Mouse (Mus musculus): ENCODE data around the gene Mipep.

DNA sequence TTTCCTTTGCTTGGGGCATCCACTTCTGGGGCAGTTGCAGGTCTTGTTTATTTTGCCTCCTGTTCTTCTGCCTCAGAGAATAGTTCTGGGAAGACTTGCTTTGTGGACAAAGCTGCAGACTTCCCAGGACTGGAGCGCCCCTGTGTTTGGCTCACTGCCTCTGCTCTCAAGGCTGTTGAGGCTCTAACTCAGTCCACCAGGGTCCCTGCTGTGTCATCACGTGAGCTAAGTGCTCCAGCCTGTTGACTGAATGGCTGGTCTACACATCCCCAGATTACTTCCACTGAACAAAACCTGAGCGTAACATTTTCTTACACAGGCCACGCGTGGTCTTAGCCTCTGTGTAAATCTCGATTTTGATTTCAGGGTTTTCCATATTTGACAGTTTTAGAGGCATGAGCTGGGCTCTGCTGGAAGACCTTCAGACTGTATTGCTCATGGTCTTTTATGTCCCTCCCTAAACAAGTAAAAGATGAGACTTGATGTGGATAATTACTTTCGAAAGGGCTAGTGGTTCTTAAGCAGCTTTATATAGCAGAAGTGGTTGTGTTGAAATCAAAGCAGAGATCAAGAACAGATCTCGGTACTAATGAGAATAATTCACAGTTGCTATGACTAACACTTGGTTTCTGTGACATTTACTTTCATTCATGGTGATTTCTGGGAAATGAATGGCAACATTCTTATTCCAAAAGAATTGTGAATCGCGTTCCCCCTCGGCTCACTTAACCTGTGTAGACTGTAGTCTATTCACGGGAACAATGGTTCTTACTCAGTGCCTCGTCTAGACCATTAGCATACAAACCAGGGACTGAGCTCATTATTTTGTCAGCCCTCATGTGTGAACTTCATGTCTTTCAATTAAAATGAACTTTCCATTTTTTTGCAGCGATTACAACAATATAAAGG lies 31.2 kb upstream of the Mipep start:
- TF ChIP-seq ZC3H11A (IDR thresholded peaks at IDR 0.05; ENCODE audit: borderline replicate concordance, low read depth, low read length), result no peak
- no peak for TF ChIP-seq MAFK (IDR thresholded peaks at IDR 0.05; ENCODE audit: insufficient read depth, low read depth, low read length)
- TF ChIP-seq CHD2 (IDR thresholded peaks at IDR 0.05; ENCODE audit: low read depth, low read length), result no peak
